ENCODE assay signal across 10 mouse cellular contexts in genomic region chr4:32889996-32890734, GRCm38 (mm10).
DNase-seq lines count a peak whose midpoint lies in the region; ATAC-seq and TF ChIP-seq lines count a peak whose summit lies in the region.
"Had no signal": no experiment of that assay in that cellular context is flagged by ENCODE, and none has a peak within 500 bp of the region (broad histone marks: within the 10 kb centered on the region; RNA-seq: fewer than 3 reads in every experiment).

No protein-coding gene starts in this region.

- H3K4me2 ChIP-seq in lung, embryonic 16.5 days (ENCODE audit: low read depth, low read length) = no peak overlapping the region
- H3K4me2 ChIP-seq in forebrain, embryonic 16.5 days (ENCODE audit: low read length) = no peak overlapping the region

- peaks cover 6% of the 10 kb centered on the region; the same call in 1 of the 2 replicates for H3K4me1 ChIP-seq in lung, embryonic 16.5 days (replicated peaks; ENCODE audit: control insufficient read depth, insufficient read depth, low read length)
- H3K4me1 ChIP-seq in lung, adult 2 months (ENCODE audit: control insufficient read depth, insufficient read depth, low read length) = no peaks in the 10 kb centered on the region
- peaks cover 23% of the 10 kb centered on the region for H3K4me1 ChIP-seq in forebrain, embryonic 16.5 days (replicated peaks; ENCODE audit: control insufficient read depth, insufficient read depth, low read length)
- H3K4me1 ChIP-seq in small intestine, adult 2 months (ENCODE audit: control insufficient read depth, insufficient read depth, insufficient read length, low read length) = no peaks in the 10 kb centered on the region

- ATAC-seq in lung, embryonic 16.5 days (ENCODE audit: low read depth) = peak; percentile 58; the same call in 1 of the 2 replicates
- peak; percentile 49; the same call in 1 of the 2 replicates for ATAC-seq in forebrain, embryonic 16.5 days
- ATAC-seq: Patski had no signal

- intact Hi-C loops in heart, postnatal 36 days (cut with DNase I) = loop anchor here (2.0 kb wide), 1 partner anchor 59 kb away; no protein-coding TSS in a partner anchor

- no peak overlapping the region for H3K27ac ChIP-seq in lung, embryonic 16.5 days (ENCODE audit: low read length)
- H3K27ac ChIP-seq in forebrain, embryonic 16.5 days (ENCODE audit: low read length) = peak overlapping the region; percentile 80
- peak overlapping the region; percentile 26; the same call in 1 of the 2 replicates for H3K27ac ChIP-seq in small intestine, adult 2 months (ENCODE audit: insufficient read depth, low read depth, low read length)

- no peak for DNase-seq in lung, adult 2 months
- peak; percentile 20 to 35 for DNase-seq in heart, postnatal 36 days
- DNase-seq in left cerebral cortex, adult 18-20 months (ENCODE audit: low spot score in 2 of 2) = no peak
- DNase-seq in embryo, embryonic 9.5 days (ENCODE audit: extremely low spot score) = no peak
- DNase-seq in adrenal gland, postnatal 14 days = no peak
- DNase-seq: thymus, postnatal 4 days had no signal

- H3K4me3 ChIP-seq in lung, embryonic 16.5 days (ENCODE audit: low read length) = no peak overlapping the region
- no peak overlapping the region for H3K4me3 ChIP-seq in lung, adult 2 months (replicated peaks; ENCODE audit: extremely low read depth, low read depth, low read length)
- H3K4me3 ChIP-seq in forebrain, embryonic 16.5 days (replicated peaks; ENCODE audit: low read length) = no peak overlapping the region
- no peak overlapping the region for H3K4me3 ChIP-seq in small intestine, adult 2 months (ENCODE audit: low read depth, low read length)

- no peaks in the 10 kb centered on the region for H3K27me3 ChIP-seq in lung, embryonic 16.5 days (ENCODE audit: control insufficient read depth, insufficient read depth, low read depth, low read length)
- no peaks in the 10 kb centered on the region for H3K27me3 ChIP-seq in forebrain, embryonic 16.5 days (replicated peaks; ENCODE audit: control insufficient read depth, insufficient read depth, low read length)
- no peaks in the 10 kb centered on the region for H3K27me3 ChIP-seq in small intestine, adult 2 months (ENCODE audit: control insufficient read depth, insufficient read depth, low read length)
- H3K27me3 ChIP-seq: Patski had no signal

- TF ChIP-seq POLR2A in lung, adult 2 months (IDR thresholded peaks at IDR 0.05; ENCODE audit: borderline replicate concordance, extremely low read depth, low read depth, low read length) = no peak
- no peak for TF ChIP-seq POLR2A in small intestine, adult 2 months (IDR thresholded peaks at IDR 0.05; ENCODE audit: low read depth, low read length)

- 26% methylated on average over 10 of the region's 10 CpGs for WGBS in lung, embryonic 16.5 days
- WGBS in lung, adult 2 months = 46% methylated on average over 10 of the region's 10 CpGs
- 41% methylated on average over 10 of the region's 10 CpGs for WGBS in forebrain, embryonic 16.5 days
- 59% methylated on average over 10 of the region's 10 CpGs for WGBS in small intestine, adult 2 months

- H3K9me3 ChIP-seq in lung, embryonic 16.5 days (ENCODE audit: control insufficient read depth, low read length) = peaks cover 10% of the 10 kb centered on the region
- peaks cover 11% of the 10 kb centered on the region for H3K9me3 ChIP-seq in forebrain, embryonic 16.5 days (ENCODE audit: control insufficient read depth, low read length)

- H3K36me3 ChIP-seq in lung, embryonic 16.5 days (ENCODE audit: control insufficient read depth, insufficient read depth, low read length) = no peaks in the 10 kb centered on the region
- no peaks in the 10 kb centered on the region; the same call in 1 of the 2 replicates for H3K36me3 ChIP-seq in forebrain, embryonic 16.5 days (ENCODE audit: control insufficient read depth, insufficient read depth)
- no peaks in the 10 kb centered on the region for H3K36me3 ChIP-seq in small intestine, adult 2 months (ENCODE audit: control insufficient read depth, insufficient read depth, low read length)

- no peak overlapping the region for H3K9ac ChIP-seq in lung, embryonic 16.5 days (ENCODE audit: low read length)
- peak overlapping the region; percentile 19; the same call in 1 of the 2 replicates for H3K9ac ChIP-seq in forebrain, embryonic 16.5 days (replicated peaks; ENCODE audit: low read depth, low read length)

- no peak for TF ChIP-seq CTCF in lung, adult 2 months (IDR thresholded peaks at IDR 0.05; ENCODE audit: insufficient read depth, low read length)
- no peak for TF ChIP-seq CTCF in small intestine, adult 2 months (IDR thresholded peaks at IDR 0.05; ENCODE audit: extremely low read depth, insufficient read length, insufficient replicate concordance, low read depth, low read length)

Comparison
In these comparisons a context has a peak if more than half of its experiments do, and no peak if none do; other contexts are left out.
1. DNase-seq: peak in heart, postnatal 36 days (2 of 2); none in lung, adult 2 months (single experiment), left cerebral cortex, adult 18-20 months (0 of 2), embryo, embryonic 9.5 days (single experiment) and adrenal gland, postnatal 14 days (single experiment).